ENCODE assay signal across 13 mouse cellular contexts in genomic region chr11:8488248-8488647, GRCm38 (mm10).
DNase-seq lines count a peak whose midpoint lies in the region; TF ChIP-seq lines count a peak whose summit lies in the region.
"Had no signal": no experiment of that assay in that cellular context is flagged by ENCODE, and none has a peak within 500 bp of the region (broad histone marks: within the 10 kb centered on the region; RNA-seq: fewer than 3 reads in every experiment).

No protein-coding gene starts in this region.

- intact Hi-C loops in heart, adult 2 months (cut with DNase I), result loop anchor here (5.0 kb wide), 1 partner anchor 34 kb away; no protein-coding TSS in a partner anchor
- intact Hi-C loops in left cerebral cortex, postnatal 25 days (cut with DNase I), result no loop called here
- intact Hi-C loops in left cerebral cortex, postnatal 10 days (cut with DNase I), result no loop called here

- no peak overlapping the region for H3K4me3 ChIP-seq in heart, adult 2 months
- H3K4me3 ChIP-seq: erythroblast, embryonic 14.5 days; gastrocnemius, adult 2 months; hindbrain, embryonic 10.5 days; midbrain, embryonic 10.5 days had no signal

- no peak overlapping the region for H3K9ac ChIP-seq in heart, adult 2 months (ENCODE audit: low read depth, low read length)

- H3K79me2 ChIP-seq in heart, adult 2 months (replicated peaks; ENCODE audit: control insufficient read depth, insufficient read depth, low read length), result no peaks in the 10 kb centered on the region

- H3K36me3 ChIP-seq in heart, adult 2 months (ENCODE audit: control insufficient read depth, insufficient read depth, low read length), result no peaks in the 10 kb centered on the region

- H3K27ac ChIP-seq in heart, adult 2 months, result no peak overlapping the region
- H3K27ac ChIP-seq: gastrocnemius, adult 2 months; hindbrain, embryonic 10.5 days; midbrain, embryonic 10.5 days had no signal

- peak; percentile 86 for DNase-seq in heart, adult 11 months
- DNase-seq in heart, adult 2 months, result no peak
- DNase-seq in left cerebral cortex, postnatal 25 days (ENCODE audit: low spot score in 2 of 2), result peak; percentile 51 to 75
- no peak for DNase-seq in left cerebral cortex, postnatal 10 days (ENCODE audit: extremely low spot score in 1 of 2, low spot score in 2 of 2)
- DNase-seq in brain, adult 2 months (ENCODE audit: low read depth, low spot score), result peak; percentile 87
- peak; percentile 49 to 56 for DNase-seq in right cerebral cortex, adult 2 months (ENCODE audit: low spot score in 2 of 2)
- DNase-seq in kidney, adult 9 months, result no peak
- DNase-seq: cerebellum, adult 2 months; gastrocnemius, adult 2 months; kidney, postnatal 14 days had no signal

- 69% methylated on average over 6 of the region's 6 CpGs for WGBS in heart, adult 2 months

- peaks cover 7% of the 10 kb centered on the region for H3K4me1 ChIP-seq in heart, adult 2 months (ENCODE audit: control insufficient read depth, insufficient read depth, low read length)
- H3K4me1 ChIP-seq: hindbrain, embryonic 10.5 days; midbrain, embryonic 10.5 days had no signal

- no peak for TF ChIP-seq POLR2A in heart, adult 2 months (IDR thresholded peaks at IDR 0.05; ENCODE audit: insufficient read depth, low read depth, low read length)

- no peak for TF ChIP-seq CTCF in heart, adult 2 months (IDR thresholded peaks at IDR 0.05)

- TF ChIP-seq EP300 in heart, adult 2 months (IDR thresholded peaks at IDR 0.05; ENCODE audit: insufficient read depth, low read depth, low read length), result no peak

- H3K27me3 ChIP-seq in heart, adult 2 months (ENCODE audit: control insufficient read depth, insufficient read depth, low read length), result no peaks in the 10 kb centered on the region

Comparison
In these comparisons a context has a peak if more than half of its experiments do, and no peak if none do; other contexts are left out.
1. DNase-seq: peak in heart, adult 11 months (single experiment), left cerebral cortex, postnatal 25 days (2 of 2), brain, adult 2 months (single experiment) and right cerebral cortex, adult 2 months (2 of 2); none in heart, adult 2 months (0 of 2), left cerebral cortex, postnatal 10 days (0 of 2) and kidney, adult 9 months (single experiment).